Mouse (Mus musculus) olfactory bulb, adult 2 months (tissue): ENCODE results near the gene Chat. TPM values are rescaled to one million over a fixed set of nuclear protein-coding genes. Genes with fewer than 3 reads are reported as not detected.

Experiments
- H3K27ac ChIP-seq: fragments of 200-500 bp; 2 replicates; pipeline ENCODE4 v1.5.1; 2012; ENCODE audit warnings: low read depth, low read length; ENCODE audit not compliant: insufficient read depth
- H3K4me1 ChIP-seq: fragments of 200-500 bp; 2 replicates; pipeline ENCODE4 v1.6.1; 2012; ENCODE audit warnings: low read length; ENCODE audit not compliant: control insufficient read depth, insufficient read depth
- H3K4me3 ChIP-seq: fragments of 200-500 bp; 2 replicates; pipeline ENCODE4 v1.5.1; 2012; ENCODE audit warnings: mild to moderate bottlenecking, low read depth, low read length, moderate library complexity; ENCODE audit not compliant: insufficient read depth
- CTCF ChIP-seq: fragments of 200-500 bp; IDR thresholded peaks from 2 replicates; pipeline ENCODE4 v1.5.1; 2012; ENCODE audit warnings: low read depth, mild to moderate bottlenecking, low read length, moderate library complexity; ENCODE audit not compliant: insufficient read depth
- POLR2A ChIP-seq: fragments of 200-500 bp; IDR thresholded peaks from 2 replicates; pipeline ENCODE4 v1.6.1; 2012; ENCODE audit warnings: mild to moderate bottlenecking, low read depth, low read length, moderate library complexity; ENCODE audit not compliant: insufficient read depth
- WGBS: fragments of 180-500 bp; shearing (Covaris S2); methylation state at CpG from one replicate; pipeline ENCODE4 v1.1.7; 2018; 5-methylcytosine and 5-hydroxymethylcytosine counted together
- polyA plus RNA-seq: library from polyadenylated mRNA; stranded (reverse); fragments of >200 nt; gene quantifications from 2 replicates; pipeline ENCODE4 v1.2.4, GENCODE M21; 2012; ENCODE audit warnings: low replicate concordance; ENCODE audit not compliant: missing spikeins, insufficient read depth, insufficient read length

The Chat gene
- polyA plus RNA-seq, 1 experiment = not detected

DNA sequence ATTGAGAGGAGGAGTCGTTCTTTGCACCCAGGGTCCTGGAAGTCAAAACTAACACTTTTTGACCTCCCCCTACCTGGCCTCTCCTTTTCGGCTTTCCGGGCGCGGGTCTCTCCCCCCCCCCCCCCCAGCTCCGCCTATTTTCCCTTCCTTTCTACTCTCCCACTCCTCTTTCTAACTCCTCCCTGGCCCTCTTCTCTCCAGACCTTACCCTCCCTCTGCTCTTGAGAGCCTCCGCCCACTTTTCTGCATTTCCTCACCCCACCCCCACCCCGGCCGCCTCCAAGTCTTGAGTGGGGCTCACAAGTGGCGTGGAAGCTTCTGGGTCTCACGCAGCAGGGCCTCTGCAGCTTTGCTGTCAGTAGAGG lies 301 bp downstream of the Chat start:
- no peak overlapping the region for H3K27ac ChIP-seq
- 13% methylated on average over 10 of the region's 11 CpGs for WGBS
- TF ChIP-seq POLR2A = no peak
- TF ChIP-seq CTCF = no peak
- peaks cover 24% of the 10 kb centered on the region for H3K4me1 ChIP-seq
- H3K4me3 ChIP-seq = no peak overlapping the region

DNA sequence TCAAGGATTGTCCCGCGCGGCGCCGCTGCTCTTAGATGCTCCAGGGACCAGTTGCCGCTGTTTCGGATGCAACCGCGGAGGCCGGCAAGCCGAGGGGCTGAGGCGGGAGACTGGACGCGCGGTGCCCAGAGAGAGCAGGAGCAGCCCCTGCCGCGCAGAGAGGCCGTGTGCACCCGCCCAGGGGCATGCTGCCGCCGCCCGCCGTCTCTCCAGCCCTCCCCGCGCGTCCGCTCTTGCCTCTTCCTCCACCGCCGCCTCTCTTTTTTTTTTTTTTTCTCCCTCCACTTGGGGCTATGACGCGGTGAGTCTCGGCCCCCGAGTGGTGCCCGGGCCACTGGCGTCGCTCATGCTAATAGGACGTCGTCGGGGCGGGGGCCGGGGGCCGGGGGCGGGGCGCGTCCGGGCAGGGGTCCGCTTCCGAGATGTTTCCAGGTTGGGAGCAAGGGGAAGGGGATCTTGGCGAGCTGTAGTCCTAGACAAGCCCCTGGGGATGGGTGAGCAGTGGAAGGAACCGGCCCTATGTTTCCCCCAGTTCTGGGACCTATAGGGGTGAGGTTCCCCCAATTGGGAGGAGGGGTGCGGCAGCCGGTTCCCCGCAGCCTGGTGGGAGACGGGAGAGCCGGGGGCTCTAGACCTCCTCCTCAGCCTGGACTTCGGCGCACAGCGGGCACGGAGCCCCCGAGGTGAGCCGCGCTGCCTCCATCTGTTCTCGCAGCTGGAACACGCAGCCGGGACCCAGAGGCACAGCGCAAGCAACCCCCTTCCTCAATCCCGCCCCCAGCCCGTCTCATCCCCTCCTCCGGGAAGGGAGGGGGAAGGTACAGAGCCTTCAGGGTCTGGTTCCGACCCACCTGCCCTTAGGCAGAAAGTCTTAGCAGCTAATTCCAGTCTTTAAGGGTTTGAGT lies 936 bp downstream of the Chat start, which contains the start of gene Slc18a3:
Slc18a3 (minus strand) TSS at position 250 of the 905 bp plus-strand sequence.
- Histone ChIP-seq H3K4me1 (peaks cover 24% of the 10 kb centered on the region), H3K27ac (no peak within 1 kb of the TSS), H3K4me3 (peak within 1 kb of the TSS; percentile 36)
- TF ChIP-seq CTCF (no peak), POLR2A (no peak)
- WGBS = under 1% methylated on average over 60 of the region's 70 CpGs

DNA sequence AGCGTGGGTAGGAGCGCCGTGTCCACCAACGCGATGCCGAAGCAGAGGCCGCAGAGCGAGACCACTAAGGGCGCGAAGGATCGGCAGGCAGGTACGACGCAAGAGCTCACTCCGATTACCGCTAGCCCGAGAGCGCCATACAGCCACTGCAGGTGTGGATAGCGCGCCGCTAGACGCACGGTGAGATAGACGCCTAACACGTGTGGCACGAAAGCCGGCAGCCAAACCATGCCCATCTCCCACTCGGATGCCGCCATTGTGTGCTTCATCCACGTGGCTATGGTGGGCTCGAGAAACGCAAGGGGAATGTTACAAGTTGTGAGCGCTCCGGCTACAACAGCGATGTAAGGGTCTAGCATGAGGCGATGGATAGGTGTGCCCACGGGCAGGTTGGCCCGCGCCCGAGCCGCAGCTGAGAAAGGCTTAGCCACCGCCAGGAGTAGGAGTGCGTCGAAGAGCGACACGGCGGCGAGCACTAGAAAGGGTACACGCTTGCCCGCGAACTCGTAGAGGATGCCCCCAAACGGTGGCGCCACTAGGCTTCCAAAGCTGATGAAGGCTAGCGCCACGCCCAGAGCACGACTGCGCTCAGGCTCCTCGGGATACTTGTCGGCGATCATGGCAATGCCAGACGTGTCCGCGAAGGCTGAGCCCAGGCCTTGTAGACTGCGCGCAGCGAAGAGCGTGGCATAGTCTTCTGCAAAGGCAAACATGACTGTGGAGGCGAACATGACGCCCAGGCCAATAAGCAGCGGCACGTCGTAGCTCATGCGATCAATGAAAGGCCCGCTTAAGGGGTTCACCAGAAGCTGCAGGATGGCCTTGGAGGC lies 2.4 kb downstream of the Chat start:
- Histone ChIP-seq H3K4me3 (no peak overlapping the region), H3K4me1 (peaks cover 20% of the 10 kb centered on the region), H3K27ac (no peak overlapping the region)
- TF ChIP-seq CTCF (no peak), POLR2A (no peak)
- WGBS = 3% methylated on average over 74 of the region's 74 CpGs

DNA sequence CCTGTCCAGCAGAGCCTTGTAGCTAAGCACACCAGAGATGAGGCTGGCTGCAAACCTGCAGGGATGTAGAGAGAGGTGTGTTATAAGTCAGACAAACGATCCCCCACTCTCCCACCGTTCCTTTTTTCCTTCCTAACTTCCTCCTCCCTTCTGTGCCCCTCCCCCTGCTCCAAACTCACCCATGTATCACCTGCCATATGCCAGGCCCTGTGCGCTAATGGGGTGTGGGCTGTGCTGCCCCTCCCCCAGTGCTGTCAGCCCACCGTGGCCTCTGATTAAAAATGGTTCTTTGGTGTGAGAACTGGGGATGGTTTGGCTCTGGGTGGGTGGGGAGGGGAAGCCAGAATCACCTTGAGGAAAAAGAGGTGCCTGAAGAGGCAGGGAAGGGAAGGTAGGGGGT lies 13.2 kb downstream of the Chat start:
- 32% methylated on average over 4 of the region's 4 CpGs for WGBS
- H3K4me1 ChIP-seq = no peaks in the 10 kb centered on the region
- no peak overlapping the region for H3K27ac ChIP-seq

DNA sequence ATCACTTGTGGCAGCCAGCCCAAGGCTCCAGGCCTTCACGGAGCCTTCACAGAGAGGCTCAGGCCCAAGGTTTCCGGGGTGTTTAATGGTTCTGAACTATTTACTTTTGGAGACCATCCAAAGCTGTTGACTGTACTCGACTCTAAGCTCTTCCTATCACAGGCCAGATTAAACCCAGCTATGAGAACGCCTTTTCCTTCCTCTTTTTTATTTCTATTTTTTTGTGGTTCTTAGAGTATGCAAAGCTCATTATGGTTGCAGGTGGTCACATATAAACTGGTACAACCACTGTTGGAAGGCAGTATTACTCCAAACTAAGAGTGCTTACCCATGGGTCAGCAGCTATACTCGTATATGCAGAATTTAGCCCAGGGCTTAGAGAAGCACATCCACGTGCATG lies 18.8 kb downstream of the Chat start:
- WGBS = 70% methylated on average over 6 of the region's 6 CpGs
- H3K4me1 ChIP-seq = no peaks in the 10 kb centered on the region
- TF ChIP-seq CTCF (no peak), POLR2A (no peak)
- H3K4me3 ChIP-seq = no peak overlapping the region
- no peak overlapping the region for H3K27ac ChIP-seq

More for the DNA sequence above, 13.2 kb downstream of the Chat start:
- no peak for TF ChIP-seq POLR2A
- no peak for TF ChIP-seq CTCF
- no peak overlapping the region for H3K4me3 ChIP-seq

DNA sequence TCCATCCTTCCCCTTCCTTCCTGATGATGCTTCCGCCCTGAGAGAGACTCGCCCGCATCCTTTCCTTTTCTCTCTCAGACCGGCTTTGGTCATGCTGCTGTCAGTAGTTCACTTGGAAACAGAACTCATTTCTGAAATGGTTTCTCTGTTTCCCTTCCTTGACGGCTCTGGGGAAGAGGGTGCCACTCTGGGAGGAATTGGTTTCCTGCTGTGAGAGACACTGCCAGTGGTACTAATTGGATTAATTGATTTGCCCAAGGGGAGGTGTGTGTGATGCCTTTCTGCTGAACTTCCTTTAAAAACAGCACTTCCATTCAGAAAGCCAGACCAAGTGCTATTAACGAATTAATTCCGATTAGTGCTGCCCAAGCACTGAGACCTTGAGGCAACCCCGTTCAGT lies 22.3 kb downstream of the Chat start:
- 28% methylated on average over 8 of the region's 8 CpGs for WGBS
- Histone ChIP-seq H3K4me1 (no peaks in the 10 kb centered on the region), H3K27ac (no peak overlapping the region), H3K4me3 (no peak overlapping the region)
- TF ChIP-seq CTCF (no peak), POLR2A (no peak)

DNA sequence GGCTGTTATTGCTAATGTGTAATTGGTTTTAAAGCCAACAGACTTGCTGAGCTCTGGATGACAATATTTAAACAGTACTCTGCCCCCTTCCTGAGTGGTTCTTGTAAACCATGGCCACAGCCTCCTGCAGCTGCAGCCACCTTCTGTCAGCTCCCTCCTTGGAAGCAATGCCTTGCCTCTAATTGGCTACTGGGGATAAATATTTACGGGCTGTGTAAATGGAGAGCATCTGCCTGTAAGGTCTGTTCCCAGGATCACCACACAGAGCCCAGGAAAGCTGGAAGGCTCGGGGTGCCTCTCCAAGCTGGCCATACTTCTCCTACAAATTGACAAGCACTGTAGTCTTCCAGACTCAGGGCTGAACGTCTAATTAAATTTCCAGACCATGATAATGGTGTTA lies 26.0 kb downstream of the Chat start:
- Histone ChIP-seq H3K4me3 (no peak overlapping the region), H3K27ac (no peak overlapping the region), H3K4me1 (no peaks in the 10 kb centered on the region)
- WGBS = 37% methylated on average over 3 of the region's 3 CpGs
- no peak for TF ChIP-seq POLR2A
- TF ChIP-seq CTCF = no peak

DNA sequence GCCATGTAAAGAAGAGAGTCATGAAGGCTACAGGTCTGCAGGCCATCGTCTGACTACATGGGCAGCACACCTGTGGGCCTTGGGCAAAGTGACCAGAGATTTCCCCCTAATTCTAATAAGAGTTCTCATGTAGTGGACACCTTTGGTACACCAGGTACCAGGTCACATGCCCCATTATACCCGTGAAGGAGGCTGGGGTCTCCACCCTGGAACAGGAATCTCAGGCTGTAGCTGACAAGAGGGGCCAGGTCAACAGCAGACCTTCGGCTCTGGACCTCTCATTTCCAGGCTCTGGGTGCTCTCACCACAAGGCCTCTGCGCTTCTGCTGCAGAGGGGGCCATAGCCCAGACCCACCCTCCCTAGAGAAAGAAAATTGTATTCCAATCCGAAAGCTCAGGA lies 26.5 kb downstream of the Chat start:
- Histone ChIP-seq H3K4me1 (no peaks in the 10 kb centered on the region), H3K27ac (no peak overlapping the region), H3K4me3 (no peak overlapping the region)
- TF ChIP-seq POLR2A = no peak
- no peak for TF ChIP-seq CTCF
- WGBS = 72% methylated on average over 5 of the region's 5 CpGs

DNA sequence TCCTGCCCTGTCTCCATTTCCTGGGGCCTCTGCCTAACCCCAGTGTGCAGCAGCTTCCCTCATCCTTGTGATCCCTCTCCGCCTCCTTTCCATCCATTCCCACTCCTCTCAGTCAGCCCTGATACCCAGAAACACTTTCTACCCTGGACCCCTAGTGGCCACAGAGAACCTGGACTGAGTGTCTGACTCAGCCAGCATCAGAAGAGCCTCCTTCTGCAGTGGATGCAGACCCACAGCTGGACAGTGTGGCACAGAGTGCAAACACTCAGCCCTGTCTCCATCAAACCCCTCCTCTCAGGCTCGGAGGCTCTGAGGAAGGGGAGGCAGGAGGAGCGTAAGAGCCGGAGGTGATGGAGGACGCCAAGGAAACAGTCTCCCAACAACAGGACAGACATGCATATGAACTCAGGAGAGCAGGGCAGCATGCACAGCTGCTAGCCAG lies 28.4 kb downstream of the Chat start:
- Histone ChIP-seq H3K27ac (no peak overlapping the region), H3K4me3 (no peak overlapping the region), H3K4me1 (no peaks in the 10 kb centered on the region)
- WGBS = 51% methylated on average over 5 of the region's 5 CpGs
- TF ChIP-seq CTCF = no peak
- no peak for TF ChIP-seq POLR2A
